Mouse (Mus musculus): ENCODE measurements around the gene Tmem82. TPM values are rescaled to one million over a fixed set of nuclear protein-coding genes. Genes with fewer than 3 reads are reported as not detected.
"Not testable (repeated sequence)": the region's sequence is repeated elsewhere in the genome, so short reads cannot be mapped to it uniquely, and the experiment has no call there.

Gene Tmem82
- polyA plus RNA-seq, 1 experiment from 2014 or later, result 0.43 TPM

- Histone ChIP-seq H3K4me1 (ENCODE audit: control insufficient read depth in 2 of 2, insufficient read depth in 2 of 2, low read length in 2 of 2) (peaks cover 11 to 25% of the 10 kb centered on the region in 2 experiments), H3K4me3 (ENCODE audit: control insufficient read depth in 1 of 2, insufficient read depth in 1 of 2, low read depth in 1 of 2, low read length in 2 of 2) (no peak overlapping the region), H3K9me3 (ENCODE audit: control insufficient read depth, low read length) (no peaks in the 10 kb centered on the region), H3K27me3 (ENCODE audit: control insufficient read depth, insufficient read depth, low read length) (no peaks in the 10 kb centered on the region), H3K9ac (ENCODE audit: low read length) (no peak overlapping the region), H3K27ac (replicated peaks in 1 of 2; ENCODE audit: control insufficient read depth in 1 of 2, insufficient read depth in 1 of 2, low read depth in 2 of 2, low read length in 2 of 2) (no peak overlapping the region), H3K4me2 (ENCODE audit: low read length) (no peak overlapping the region), H3K36me3 (ENCODE audit: control insufficient read depth, insufficient read depth, low read length) (peaks cover 15% of the 10 kb centered on the region)
- no peak for ATAC-seq (ENCODE audit: insufficient number of reproducible peaks, insufficient read depth, low FRiP score, low read depth)
- 73% methylated on average over 7 of the region's 7 CpGs for WGBS
Observed at GRCm38 (mm10) chr4:141572668-141573358, 45.6 kb downstream of the Tmem82 start.

GRCm38 (mm10) chr4:141571934-141572333 is 46.5 kb downstream of the Tmem82 start:
- peaks cover 11 to 25% of the 10 kb centered on the region in 2 experiments for H3K4me1 ChIP-seq (ENCODE audit: control insufficient read depth in 2 of 2, insufficient read depth in 2 of 2, low read length in 2 of 2)

GRCm38 (mm10) chr4:141571337-141571739 is 47.1 kb downstream of the Tmem82 start:
- Histone ChIP-seq H3K36me3 (ENCODE audit: control insufficient read depth, insufficient read depth, low read length) (peaks cover under 1% of the 10 kb centered on the region; the same call in 1 of the 2 replicates), H3K4me1 (ENCODE audit: control insufficient read depth in 2 of 2, insufficient read depth in 2 of 2, low read length in 2 of 2) (peaks cover 11 to 25% of the 10 kb centered on the region in 2 experiments), H3K9me3 (ENCODE audit: control insufficient read depth, low read length) (no peaks in the 10 kb centered on the region), H3K27me3 (ENCODE audit: control insufficient read depth, insufficient read depth, low read length) (no peaks in the 10 kb centered on the region), H3K4me2 (ENCODE audit: low read length) (no peak overlapping the region), H3K4me3 (ENCODE audit: control insufficient read depth in 1 of 2, insufficient read depth in 1 of 2, low read depth in 1 of 2, low read length in 2 of 2) (no peak overlapping the region), H3K27ac (replicated peaks in 1 of 2; ENCODE audit: control insufficient read depth in 1 of 2, insufficient read depth in 1 of 2, low read depth in 2 of 2, low read length in 2 of 2) (no peak overlapping the region), H3K9ac (ENCODE audit: low read length) (no peak overlapping the region)
- 48% methylated on average over 6 of the region's 6 CpGs for WGBS
- ATAC-seq (ENCODE audit: insufficient number of reproducible peaks, insufficient read depth, low FRiP score, low read depth), result no peak

More at GRCm38 (mm10) chr4:141571934-141572333, 46.5 kb downstream of the Tmem82 start:
- H3K4me3 ChIP-seq (ENCODE audit: control insufficient read depth in 1 of 2, insufficient read depth in 1 of 2, low read depth in 1 of 2, low read length in 2 of 2), result no peak overlapping the region
- no peak for ATAC-seq (ENCODE audit: insufficient number of reproducible peaks, insufficient read depth, low FRiP score, low read depth)
- no peak overlapping the region for H3K4me2 ChIP-seq (ENCODE audit: low read length)
- 63% methylated on average over 10 of the region's 10 CpGs for WGBS
- H3K27ac ChIP-seq (replicated peaks in 1 of 2; ENCODE audit: control insufficient read depth in 1 of 2, insufficient read depth in 1 of 2, low read depth in 2 of 2, low read length in 2 of 2), result no peak overlapping the region
- no peaks in the 10 kb centered on the region for H3K27me3 ChIP-seq (ENCODE audit: control insufficient read depth, insufficient read depth, low read length)
- no peaks in the 10 kb centered on the region for H3K9me3 ChIP-seq (ENCODE audit: control insufficient read depth, low read length)
- peaks cover 6% of the 10 kb centered on the region for H3K36me3 ChIP-seq (ENCODE audit: control insufficient read depth, insufficient read depth, low read length)
- no peak overlapping the region for H3K9ac ChIP-seq (ENCODE audit: low read length)

GRCm38 (mm10) chr4:141570821-141571220 is 47.6 kb downstream of the Tmem82 start:
- H3K9me3 ChIP-seq (ENCODE audit: control insufficient read depth, low read length), result no peaks in the 10 kb centered on the region
- H3K9ac ChIP-seq (ENCODE audit: low read length), result no peak overlapping the region
- H3K36me3 ChIP-seq (ENCODE audit: control insufficient read depth, insufficient read depth, low read length), result no peaks in the 10 kb centered on the region
- no peak overlapping the region for H3K4me3 ChIP-seq (ENCODE audit: control insufficient read depth in 1 of 2, insufficient read depth in 1 of 2, low read depth in 1 of 2, low read length in 2 of 2)
- H3K27me3 ChIP-seq (ENCODE audit: control insufficient read depth, insufficient read depth, low read length), result no peaks in the 10 kb centered on the region
- H3K27ac ChIP-seq (replicated peaks in 1 of 2; ENCODE audit: control insufficient read depth in 1 of 2, insufficient read depth in 1 of 2, low read depth in 2 of 2, low read length in 2 of 2), result no peak overlapping the region
- H3K4me2 ChIP-seq (ENCODE audit: low read length), result no peak overlapping the region
- H3K4me1 ChIP-seq (ENCODE audit: control insufficient read depth in 2 of 2, insufficient read depth in 2 of 2, low read length in 2 of 2), result peaks cover 11 to 25% of the 10 kb centered on the region in 2 experiments
- 78% methylated on average over 1 of the region's 1 CpGs for WGBS
- ATAC-seq (ENCODE audit: insufficient number of reproducible peaks, insufficient read depth, low FRiP score, low read depth), result no peak

GRCm38 (mm10) chr4:141570004-141570403 is 48.4 kb downstream of the Tmem82 start:
- no peak overlapping the region for H3K4me3 ChIP-seq (ENCODE audit: control insufficient read depth in 1 of 2, insufficient read depth in 1 of 2, low read depth in 1 of 2, low read length in 2 of 2)
- no peak for ATAC-seq (ENCODE audit: insufficient number of reproducible peaks, insufficient read depth, low FRiP score, low read depth)
- no peaks in the 10 kb centered on the region for H3K27me3 ChIP-seq (ENCODE audit: control insufficient read depth, insufficient read depth, low read length)
- no peaks in the 10 kb centered on the region for H3K9me3 ChIP-seq (ENCODE audit: control insufficient read depth, low read length)
- H3K9ac ChIP-seq (ENCODE audit: low read length), result no peak overlapping the region
- H3K27ac ChIP-seq (replicated peaks in 1 of 2; ENCODE audit: control insufficient read depth in 1 of 2, insufficient read depth in 1 of 2, low read depth in 2 of 2, low read length in 2 of 2), result no peak overlapping the region
- H3K4me2 ChIP-seq (ENCODE audit: low read length), result no peak overlapping the region
- H3K4me1 ChIP-seq (ENCODE audit: control insufficient read depth in 2 of 2, insufficient read depth in 2 of 2, low read length in 2 of 2), result peaks cover 9 to 23% of the 10 kb centered on the region in 2 experiments
- no peaks in the 10 kb centered on the region for H3K36me3 ChIP-seq (ENCODE audit: control insufficient read depth, insufficient read depth, low read length)
- WGBS, result 34% methylated on average over 6 of the region's 6 CpGs

GRCm38 (mm10) chr4:141568966-141569365 is 49.5 kb downstream of the Tmem82 start:
- 91% methylated on average over 5 of the region's 5 CpGs for WGBS
- H3K9ac ChIP-seq (ENCODE audit: low read length), result no peak overlapping the region
- no peak overlapping the region for H3K27ac ChIP-seq (replicated peaks in 1 of 2; ENCODE audit: control insufficient read depth in 1 of 2, insufficient read depth in 1 of 2, low read depth in 2 of 2, low read length in 2 of 2)
- no peaks in the 10 kb centered on the region for H3K9me3 ChIP-seq (ENCODE audit: control insufficient read depth, low read length)
- H3K36me3 ChIP-seq (ENCODE audit: control insufficient read depth, insufficient read depth, low read length), result no peaks in the 10 kb centered on the region
- H3K27me3 ChIP-seq (ENCODE audit: control insufficient read depth, insufficient read depth, low read length), result no peaks in the 10 kb centered on the region
- H3K4me3 ChIP-seq (ENCODE audit: control insufficient read depth in 1 of 2, insufficient read depth in 1 of 2, low read depth in 1 of 2, low read length in 2 of 2), result no peak overlapping the region
- no peak for ATAC-seq (ENCODE audit: insufficient number of reproducible peaks, insufficient read depth, low FRiP score, low read depth)
- no peak overlapping the region for H3K4me2 ChIP-seq (ENCODE audit: low read length)
- H3K4me1 ChIP-seq (ENCODE audit: control insufficient read depth in 2 of 2, insufficient read depth in 2 of 2, low read length in 2 of 2), result peaks cover 6 to 21% of the 10 kb centered on the region in 2 experiments

- WGBS, result 90% methylated on average over 7 of the region's 7 CpGs
- H3K27me3 ChIP-seq (ENCODE audit: control insufficient read depth, insufficient read depth, low read length); H3K4me2 ChIP-seq (ENCODE audit: low read length); H3K4me3 ChIP-seq (ENCODE audit: control insufficient read depth in 1 of 2, insufficient read depth in 1 of 2, low read depth in 1 of 2, low read length in 2 of 2); ATAC-seq (ENCODE audit: insufficient number of reproducible peaks, insufficient read depth, low FRiP score, low read depth); H3K27ac ChIP-seq (replicated peaks in 1 of 2; ENCODE audit: control insufficient read depth in 1 of 2, insufficient read depth in 1 of 2, low read depth in 2 of 2, low read length in 2 of 2); H3K36me3 ChIP-seq (ENCODE audit: control insufficient read depth, insufficient read depth, low read length); H3K9me3 ChIP-seq (ENCODE audit: control insufficient read depth, low read length); H3K9ac ChIP-seq (ENCODE audit: low read length): not testable (repeated sequence)
- H3K4me1 ChIP-seq (ENCODE audit: control insufficient read depth in 2 of 2, insufficient read depth in 2 of 2, low read length in 2 of 2), result peaks cover 3 to 12% of the 10 kb centered on the region in 2 experiments; a peak in 3 of 4 replicates
Observed at GRCm38 (mm10) chr4:141567174-141567573, 51.3 kb downstream of the Tmem82 start.

GRCm38 (mm10) chr4:141566187-141566586 is 52.2 kb downstream of the Tmem82 start:
- H3K9ac ChIP-seq (ENCODE audit: low read length), result no peak overlapping the region
- no peak overlapping the region for H3K27ac ChIP-seq (replicated peaks in 1 of 2; ENCODE audit: control insufficient read depth in 1 of 2, insufficient read depth in 1 of 2, low read depth in 2 of 2, low read length in 2 of 2)
- no peak for ATAC-seq (ENCODE audit: insufficient number of reproducible peaks, insufficient read depth, low FRiP score, low read depth)
- H3K4me3 ChIP-seq (ENCODE audit: control insufficient read depth in 1 of 2, insufficient read depth in 1 of 2, low read depth in 1 of 2, low read length in 2 of 2), result no peak overlapping the region
- no peaks in the 10 kb centered on the region for H3K9me3 ChIP-seq (ENCODE audit: control insufficient read depth, low read length)
- 74% methylated on average over 6 of the region's 6 CpGs for WGBS
- no peaks in the 10 kb centered on the region for H3K36me3 ChIP-seq (ENCODE audit: control insufficient read depth, insufficient read depth, low read length)
- no peaks in the 10 kb centered on the region for H3K27me3 ChIP-seq (ENCODE audit: control insufficient read depth, insufficient read depth, low read length)
- H3K4me1 ChIP-seq (ENCODE audit: control insufficient read depth in 2 of 2, insufficient read depth in 2 of 2, low read length in 2 of 2), result peaks cover 3 to 9% of the 10 kb centered on the region in 2 experiments; a peak in 3 of 4 replicates
- H3K4me2 ChIP-seq (ENCODE audit: low read length), result no peak overlapping the region
